Mouse (Mus musculus) forebrain, postnatal 0 days (tissue): ENCODE results near the gene Agfg1. TPM values are rescaled to one million over a fixed set of nuclear protein-coding genes. Genes with fewer than 3 reads are reported as not detected.
"Not testable (repeated sequence)": the region's sequence is repeated elsewhere in the genome, so short reads cannot be mapped to it uniquely, and the experiment has no call there.

Experiments
- ATAC-seq: fragments of 200-750 bp; cut with Nextera tagmentation; 2 replicates; pipeline ENCODE4 v1.8.0; 2017; ENCODE audit warnings: mild to moderate bottlenecking, moderate library complexity
- DNase-seq: peaks from one replicate; pipeline ENCODE4 v3.0.0-alpha.2; 2015
- H3K27ac ChIP-seq: fragments of 300-500 bp; sonication (generic); 2 replicates; pipeline ENCODE4 v1.5.1; 2014; ENCODE audit warnings: low read depth, mild to moderate bottlenecking, antibody characterized with exemption, low read length, moderate library complexity, mixed read lengths
- H3K27me3 ChIP-seq: fragments of 300-500 bp; sonication (generic); 2 replicates; pipeline ENCODE4 v1.6.1; 2014; ENCODE audit warnings: mild to moderate bottlenecking, low read length, mixed read lengths; ENCODE audit not compliant: insufficient read depth
- H3K36me3 ChIP-seq: fragments of 300-500 bp; sonication (generic); 2 replicates; pipeline ENCODE4 v1.6.1; 2014; ENCODE audit warnings: mild to moderate bottlenecking, moderate library complexity; ENCODE audit not compliant: insufficient read depth
- H3K4me1 ChIP-seq: fragments of 300-500 bp; sonication (generic); 2 replicates; pipeline ENCODE4 v1.6.1; 2014; ENCODE audit warnings: antibody characterized with exemption; ENCODE audit not compliant: insufficient read depth
- H3K4me2 ChIP-seq: fragments of 300-500 bp; sonication (generic); 2 replicates; pipeline ENCODE4 v1.6.1; 2014; ENCODE audit warnings: low read depth, mild to moderate bottlenecking, moderate library complexity
- H3K4me3 ChIP-seq: fragments of 300-500 bp; sonication (generic); 2 replicates; pipeline ENCODE4 v1.5.1; 2014; ENCODE audit warnings: low read depth, low read length, mixed read lengths
- H3K9ac ChIP-seq: fragments of 300-500 bp; sonication (generic); 2 replicates; pipeline ENCODE4 v1.6.1; 2014; ENCODE audit warnings: mild to moderate bottlenecking
- H3K9me3 ChIP-seq: fragments of 300-500 bp; sonication (generic); 2 replicates; pipeline ENCODE4 v1.6.1; 2016; ENCODE audit warnings: low read length
- CTCF ChIP-seq: sonication (generic); IDR thresholded peaks from 2 replicates; pipeline ENCODE4 v1.5.1; 2016; ENCODE audit warnings: antibody characterized with exemption, control low read depth, low read depth
- WGBS: fragments of 180-500 bp; shearing (Covaris S2); extraction: QIAGEN DNeasy Blood & Tissue Kit; methylation state at CpG from one replicate; pipeline ENCODE4 v1.1.7; 2014; 5-methylcytosine and 5-hydroxymethylcytosine counted together
- polyA plus RNA-seq: library from polyadenylated mRNA; unstranded; fragments of >200 nt; fragmentation: Nextera tagmentation; extraction: Ambion mirVana; gene quantifications from 2 replicates; pipeline ENCODE4 v1.2.1, GENCODE M21; 2015
- total RNA-seq: library from RNA; depleted of rRNA; stranded (reverse); fragments of >200 nt; gene quantifications from 2 replicates; pipeline ENCODE4 v1.2.3, GENCODE M21; 2014

Agfg1 gene
- total and polyA plus RNA-seq, 2 experiments from 2014 or later = 22.2 to 114 TPM

- Histone ChIP-seq H3K27me3 (no peaks in the 10 kb centered on the region), H3K4me3 (no peak overlapping the region), H3K9ac (no peak overlapping the region), H3K27ac (no peak overlapping the region), H3K9me3 (no peaks in the 10 kb centered on the region), H3K4me1 (no peaks in the 10 kb centered on the region), H3K36me3 (peaks cover 5% of the 10 kb centered on the region; the same call in 1 of the 2 replicates), H3K4me2 (no peak overlapping the region)
- 95% methylated on average over 7 of the region's 7 CpGs for WGBS
- TF ChIP-seq CTCF = no peak
- DNase-seq (no peak), ATAC-seq (no peak)
These were observed 54.0 kb downstream of the Agfg1 start for GRCm38 (mm10) chr1:82893269-82893668.

GRCm38 (mm10) chr1:82900567-82900966 is 61.3 kb downstream of the Agfg1 start:
- WGBS = 95% methylated on average over 1 of the region's 1 CpGs
- no peaks in the 10 kb centered on the region for H3K9me3 ChIP-seq

GRCm38 (mm10) chr1:82901201-82901600 is 61.9 kb downstream of the Agfg1 start:
- Histone ChIP-seq H3K4me1 (no peaks in the 10 kb centered on the region), H3K4me3 (no peak overlapping the region), H3K36me3 (peaks cover 19% of the 10 kb centered on the region), H3K9me3 (no peaks in the 10 kb centered on the region), H3K9ac (no peak overlapping the region), H3K27ac (no peak overlapping the region), H3K27me3 (no peaks in the 10 kb centered on the region), H3K4me2 (no peak overlapping the region)
- no peak for ATAC-seq
- 94% methylated on average over 3 of the region's 3 CpGs for WGBS
- DNase-seq = no peak
- no peak for TF ChIP-seq CTCF

More at GRCm38 (mm10) chr1:82900567-82900966, 61.3 kb downstream of the Agfg1 start:
- DNase-seq (no peak), ATAC-seq (no peak)
- no peak overlapping the region for H3K9ac ChIP-seq
- no peak overlapping the region for H3K4me2 ChIP-seq
- peaks cover 19% of the 10 kb centered on the region for H3K36me3 ChIP-seq
- no peaks in the 10 kb centered on the region for H3K27me3 ChIP-seq
- no peak overlapping the region for H3K27ac ChIP-seq
- no peak for TF ChIP-seq CTCF
- no peaks in the 10 kb centered on the region for H3K4me1 ChIP-seq
- no peak overlapping the region for H3K4me3 ChIP-seq

- H3K4me3 ChIP-seq = no peak overlapping the region
- DNase-seq = no peak
- no peaks in the 10 kb centered on the region for H3K27me3 ChIP-seq
- no peak overlapping the region for H3K4me2 ChIP-seq
- ATAC-seq = peak; percentile 63
- no peaks in the 10 kb centered on the region for H3K9me3 ChIP-seq
- H3K9ac ChIP-seq = no peak overlapping the region
- TF ChIP-seq CTCF = no peak
- H3K4me1 ChIP-seq = no peaks in the 10 kb centered on the region
- H3K36me3 ChIP-seq = peaks cover 16% of the 10 kb centered on the region
- H3K27ac ChIP-seq = no peak overlapping the region
- WGBS = 37% methylated on average over 3 of the region's 3 CpGs
These were observed 66.6 kb downstream of the Agfg1 start for GRCm38 (mm10) chr1:82905886-82906285.

- H3K9me3 ChIP-seq = no peaks in the 10 kb centered on the region
- H3K9ac ChIP-seq = no peak within 1 kb of the TSS
- H3K27ac ChIP-seq = no peak within 1 kb of the TSS
- ATAC-seq (no peak), DNase-seq (no peak)
- no peak within 1 kb of the TSS for H3K4me2 ChIP-seq
- no peaks in the 10 kb centered on the region for H3K36me3 ChIP-seq
- H3K27me3 ChIP-seq = no peaks in the 10 kb centered on the region
- no peak for TF ChIP-seq CTCF
- no peak within 1 kb of the TSS for H3K4me3 ChIP-seq
- H3K4me1 ChIP-seq = no peaks in the 10 kb centered on the region
- 93% methylated on average over 3 of the region's 3 CpGs for whole genome bisulfite sequencing
These were observed 73.7 kb downstream of the Agfg1 start, which contains the start of gene A030005L19Rik for GRCm38 (mm10) chr1:82913025-82913424. TSS of gene A030005L19Rik (plus strand) at chr1:82913325.

GRCm38 (mm10) chr1:82913434-82913833 is 74.2 kb downstream of the Agfg1 start:
- H3K36me3 ChIP-seq, H3K4me3 ChIP-seq, ATAC-seq, H3K4me2 ChIP-seq, H3K9ac ChIP-seq, H3K27me3 ChIP-seq, H3K4me1 ChIP-seq, H3K27ac ChIP-seq, H3K9me3 ChIP-seq, DNase-seq: not testable (repeated sequence)
- WGBS = 98% methylated on average over 5 of the region's 5 CpGs

- no peaks in the 10 kb centered on the region for H3K27me3 ChIP-seq
- WGBS = 89% methylated on average over 6 of the region's 6 CpGs
- H3K9me3 ChIP-seq = no peaks in the 10 kb centered on the region
- no peak within 1 kb of the TSS for H3K27ac ChIP-seq
- no peak within 1 kb of the TSS for H3K4me2 ChIP-seq
- H3K4me1 ChIP-seq = no peaks in the 10 kb centered on the region
- DNase-seq = no peak
- no peaks in the 10 kb centered on the region for H3K36me3 ChIP-seq
- H3K9ac ChIP-seq = no peak within 1 kb of the TSS
- TF ChIP-seq CTCF = no peak
- H3K4me3 ChIP-seq = no peak within 1 kb of the TSS
- ATAC-seq = no peak
These were observed 85.4 kb downstream of the Agfg1 start, which contains the start of gene A030014E15Rik for GRCm38 (mm10) chr1:82924650-82925049. TSS of gene A030014E15Rik (plus strand) at chr1:82924917.

GRCm38 (mm10) chr1:82930558-82930957 is 91.3 kb downstream of the Agfg1 start:
- not testable (repeated sequence) for H3K27me3 ChIP-seq, H3K4me3 ChIP-seq, H3K4me2 ChIP-seq, H3K36me3 ChIP-seq, H3K9me3 ChIP-seq, H3K9ac ChIP-seq, H3K27ac ChIP-seq, H3K4me1 ChIP-seq, ATAC-seq, DNase-seq
- 96% methylated on average over 2 of the region's 3 CpGs for WGBS

- not testable (repeated sequence) for H3K9ac ChIP-seq, H3K9me3 ChIP-seq, H3K27me3 ChIP-seq, DNase-seq, H3K4me1 ChIP-seq, H3K4me3 ChIP-seq, H3K27ac ChIP-seq, H3K36me3 ChIP-seq, ATAC-seq, H3K4me2 ChIP-seq
- no CpG with 5 or more reads among the region's 6 CpGs for WGBS
These were observed 92.0 kb downstream of the Agfg1 start, which contains the start of gene Gm6217 for GRCm38 (mm10) chr1:82931326-82931725. TSS of gene Gm6217 (minus strand) at chr1:82931399.
